Mouse (Mus musculus): ENCODE measurements at regions not wholly inside any gene's neighbourhood (a gene's known extent, or its start where the extent isn't known, plus 50 kb on each side); places are given as distances from the start of the nearest gene placed in this dataset.

DNA sequence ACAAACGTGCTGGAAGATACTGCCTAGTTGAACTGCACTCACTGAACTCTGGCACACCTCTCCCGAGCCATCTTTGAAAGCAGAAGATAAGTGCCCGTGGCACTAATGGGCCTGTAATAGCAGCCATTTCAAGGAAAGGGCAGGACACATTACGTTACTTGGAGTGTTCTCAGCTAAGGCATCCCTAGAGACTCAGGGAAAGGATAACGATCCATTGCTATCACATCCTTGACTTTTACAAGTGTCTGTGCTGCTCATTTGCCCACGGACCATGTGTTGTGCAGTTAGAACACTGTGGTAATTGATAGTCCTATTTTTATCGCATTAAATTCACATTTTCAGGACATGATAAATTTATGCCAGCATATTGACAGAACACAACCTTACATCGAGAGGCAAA lies 79.7 kb upstream of the Bank1 start:
- no peak for DNase-seq (ENCODE audit: low spot score)
- 63% methylated on average over 8 of the region's 8 CpGs for whole genome bisulfite sequencing

GRCm38 (mm10) chr3:136383282-136383681 lies 57.4 kb upstream of the Bank1 start:
- H3K9me3 ChIP-seq (replicated peaks; ENCODE audit: control insufficient read depth, low read length): no peaks in the 10 kb centered on the region
- no peak for ATAC-seq (replicated peaks; ENCODE audit: insufficient number of reproducible peaks, low FRiP score, low TSS enrichment, low read depth)
- no peaks in the 10 kb centered on the region for H3K36me3 ChIP-seq (replicated peaks; ENCODE audit: control insufficient read depth, insufficient read depth, low read depth, low read length)
- 77% methylated on average over 4 of the region's 4 CpGs for WGBS
- no peaks in the 10 kb centered on the region for H3K4me1 ChIP-seq (ENCODE audit: control insufficient read depth, insufficient read depth, low read length)
- no peak overlapping the region for H3K4me2 ChIP-seq (ENCODE audit: low read depth, low read length)
- H3K27me3 ChIP-seq (ENCODE audit: control insufficient read depth, insufficient read depth, low read length): no peaks in the 10 kb centered on the region
- no peak for DNase-seq (ENCODE audit: low spot score)
- H3K9ac ChIP-seq (replicated peaks; ENCODE audit: low read length): no peak overlapping the region
- no peak overlapping the region for H3K27ac ChIP-seq (replicated peaks; ENCODE audit: low read depth, low read length)
- H3K4me3 ChIP-seq (ENCODE audit: low read depth, low read length): no peak overlapping the region

More for the DNA sequence above, 79.7 kb upstream of the Bank1 start:
- ATAC-seq (replicated peaks; ENCODE audit: insufficient number of reproducible peaks, low FRiP score, low TSS enrichment, low read depth): no peak
- H3K4me3 ChIP-seq (ENCODE audit: low read depth, low read length): no peak overlapping the region
- H3K9ac ChIP-seq (replicated peaks; ENCODE audit: low read length): no peak overlapping the region
- no peak overlapping the region for H3K4me2 ChIP-seq (ENCODE audit: low read depth, low read length)
- no peaks in the 10 kb centered on the region for H3K9me3 ChIP-seq (replicated peaks; ENCODE audit: control insufficient read depth, low read length)
- no peak overlapping the region for H3K27ac ChIP-seq (replicated peaks; ENCODE audit: low read depth, low read length)
- H3K27me3 ChIP-seq (ENCODE audit: control insufficient read depth, insufficient read depth, low read length): no peaks in the 10 kb centered on the region
- no peaks in the 10 kb centered on the region for H3K36me3 ChIP-seq (replicated peaks; ENCODE audit: control insufficient read depth, insufficient read depth, low read depth, low read length)
- H3K4me1 ChIP-seq (ENCODE audit: control insufficient read depth, insufficient read depth, low read length): no peaks in the 10 kb centered on the region

DNA sequence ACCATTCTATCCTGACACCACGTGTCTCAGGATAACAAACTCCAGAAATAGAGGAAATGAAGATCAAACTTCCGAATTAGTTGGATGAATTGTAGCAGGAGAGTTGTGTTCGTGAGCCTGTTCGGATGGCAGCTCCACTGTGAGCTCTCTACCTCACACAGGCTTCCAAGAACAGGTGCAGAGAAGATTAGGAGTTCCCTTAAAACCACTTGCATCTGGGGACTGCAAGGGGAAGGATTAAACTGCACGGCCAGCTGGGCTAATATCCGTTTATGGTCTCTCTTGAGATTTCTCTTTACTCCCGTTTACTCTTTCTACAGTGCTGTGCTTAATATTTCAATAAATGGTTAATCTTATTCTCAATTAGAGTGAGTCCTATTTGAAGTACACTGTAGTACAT lies 54.8 kb upstream of the Bank1 start:
- no peaks in the 10 kb centered on the region for H3K9me3 ChIP-seq (replicated peaks; ENCODE audit: control insufficient read depth, low read length)
- H3K36me3 ChIP-seq (replicated peaks; ENCODE audit: control insufficient read depth, insufficient read depth, low read depth, low read length): no peaks in the 10 kb centered on the region
- H3K9ac ChIP-seq (replicated peaks; ENCODE audit: low read length): no peak overlapping the region
- no peak overlapping the region for H3K4me2 ChIP-seq (ENCODE audit: low read depth, low read length)
- 64% methylated on average over 7 of the region's 7 CpGs for WGBS
- H3K4me3 ChIP-seq (ENCODE audit: low read depth, low read length): no peak overlapping the region
- H3K27me3 ChIP-seq (ENCODE audit: control insufficient read depth, insufficient read depth, low read length): no peaks in the 10 kb centered on the region
- H3K4me1 ChIP-seq (ENCODE audit: control insufficient read depth, insufficient read depth, low read length): no peaks in the 10 kb centered on the region
- H3K27ac ChIP-seq (replicated peaks; ENCODE audit: low read depth, low read length): no peak overlapping the region
- ATAC-seq (replicated peaks; ENCODE audit: insufficient number of reproducible peaks, low FRiP score, low TSS enrichment, low read depth) (no peak), DNase-seq (ENCODE audit: low spot score) (no peak)

DNA sequence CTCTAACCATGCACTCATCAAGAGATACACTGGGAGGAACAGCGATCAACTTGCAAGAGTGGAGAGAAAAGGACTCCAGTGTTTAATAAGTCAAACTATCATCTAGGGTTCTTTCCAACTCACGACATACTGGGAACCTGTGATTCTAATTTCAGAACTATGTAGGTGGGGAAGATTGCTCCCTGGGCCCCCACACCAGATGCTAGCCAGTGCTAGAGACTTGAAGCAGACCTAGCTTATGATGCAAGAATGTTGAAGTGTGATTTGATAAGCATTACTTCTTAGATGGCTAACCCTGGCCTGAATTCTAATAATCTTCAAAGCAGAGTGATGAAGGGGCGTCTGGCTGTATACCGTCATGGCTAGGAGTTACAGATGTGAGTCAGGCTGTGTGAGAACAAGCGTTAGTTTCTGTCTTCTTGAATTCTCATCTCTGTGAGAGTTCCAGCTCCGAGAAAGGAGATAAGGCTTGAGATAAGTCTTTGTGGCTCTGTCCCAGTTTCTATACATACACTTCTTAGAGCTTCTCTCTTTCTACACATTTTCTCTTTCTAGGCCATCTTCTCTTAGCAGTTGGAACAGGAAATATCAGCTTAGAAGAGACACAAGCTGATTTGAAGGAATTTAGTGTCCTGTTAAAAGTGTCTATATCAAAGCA lies 54.0 kb upstream of the Bank1 start:
- no peaks in the 10 kb centered on the region for H3K36me3 ChIP-seq (replicated peaks; ENCODE audit: control insufficient read depth, insufficient read depth, low read depth, low read length)
- DNase-seq (ENCODE audit: low spot score): no peak
- ATAC-seq (replicated peaks; ENCODE audit: insufficient number of reproducible peaks, low FRiP score, low TSS enrichment, low read depth): no peak
- H3K4me1 ChIP-seq (ENCODE audit: control insufficient read depth, insufficient read depth, low read length): no peaks in the 10 kb centered on the region
- no peak overlapping the region for H3K4me2 ChIP-seq (ENCODE audit: low read depth, low read length)
- WGBS: 76% methylated on average over 6 of the region's 6 CpGs
- H3K9me3 ChIP-seq (replicated peaks; ENCODE audit: control insufficient read depth, low read length): no peaks in the 10 kb centered on the region
- H3K27ac ChIP-seq (replicated peaks; ENCODE audit: low read depth, low read length): no peak overlapping the region
- H3K4me3 ChIP-seq (ENCODE audit: low read depth, low read length): no peak overlapping the region
- no peak overlapping the region for H3K9ac ChIP-seq (replicated peaks; ENCODE audit: low read length)
- H3K27me3 ChIP-seq (ENCODE audit: control insufficient read depth, insufficient read depth, low read length): no peaks in the 10 kb centered on the region

DNA sequence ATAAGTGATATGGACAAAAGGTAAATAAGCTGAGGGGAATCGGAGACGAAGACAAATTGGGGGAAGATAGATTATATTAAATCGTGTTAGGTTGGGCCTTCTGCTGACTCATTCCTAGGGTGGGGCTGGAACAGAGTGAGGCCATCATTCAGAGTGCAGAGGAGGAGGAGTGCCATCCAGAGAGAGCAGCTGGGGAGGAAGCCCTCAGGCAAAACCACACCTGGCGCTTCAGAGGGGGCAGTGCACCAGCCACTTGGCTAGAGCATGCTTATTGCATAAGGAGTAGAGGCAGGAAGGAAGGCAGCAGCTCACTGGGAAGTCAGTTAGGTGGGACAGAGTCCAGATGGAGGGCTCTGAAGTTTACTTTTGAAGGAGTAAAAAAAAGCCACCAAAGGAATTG lies 51.0 kb upstream of the Bank1 start:
- no peaks in the 10 kb centered on the region for H3K27me3 ChIP-seq (ENCODE audit: control insufficient read depth, insufficient read depth, low read length)
- no peak overlapping the region for H3K27ac ChIP-seq (replicated peaks; ENCODE audit: low read depth, low read length)
- ATAC-seq (replicated peaks; ENCODE audit: insufficient number of reproducible peaks, low FRiP score, low TSS enrichment, low read depth): no peak
- no peak overlapping the region for H3K4me3 ChIP-seq (ENCODE audit: low read depth, low read length)
- no peak overlapping the region for H3K9ac ChIP-seq (replicated peaks; ENCODE audit: low read length)
- DNase-seq (ENCODE audit: low spot score): no peak
- H3K4me2 ChIP-seq (ENCODE audit: low read depth, low read length): no peak overlapping the region; the same call in 1 of the 2 replicates
- no peaks in the 10 kb centered on the region for H3K36me3 ChIP-seq (replicated peaks; ENCODE audit: control insufficient read depth, insufficient read depth, low read depth, low read length)
- no peaks in the 10 kb centered on the region for H3K9me3 ChIP-seq (replicated peaks; ENCODE audit: control insufficient read depth, low read length)
- WGBS: 71% methylated on average over 4 of the region's 4 CpGs
- no peaks in the 10 kb centered on the region for H3K4me1 ChIP-seq (ENCODE audit: control insufficient read depth, insufficient read depth, low read length)

Measured in embryonic facial prominence, embryonic 11.5 days (tissue).